In genomic region chr4:139274573-139274972, GRCm38 (mm10) we compare ENCODE assay signal across 26 mouse cellular contexts. TPM values are rescaled to one million over a fixed set of nuclear protein-coding genes. Genes with fewer than 3 reads are reported as not detected.
A peak's percentile ranks its signal among the peaks of the same experiment; 100 is the strongest.
DNase-seq lines count a peak whose midpoint lies in the region; ATAC-seq and TF ChIP-seq lines count a peak whose summit lies in the region.
"Had no signal": no experiment of that assay in that cellular context is flagged by ENCODE, and none has a peak within 500 bp of the region (broad histone marks: within the 10 kb centered on the region; RNA-seq: fewer than 3 reads in every experiment).

No protein-coding gene starts in this region.

- no peak for TF ChIP-seq POLR2A in lung, adult 2 months (IDR thresholded peaks at IDR 0.05; ENCODE audit: borderline replicate concordance, extremely low read depth, low read depth, low read length)

- peak; percentile 28; the same call in 1 of the 2 replicates for ATAC-seq in cerebellum, adult (ENCODE audit: insufficient number of reproducible peaks, low FRiP score, low TSS enrichment)
- ATAC-seq in embryonic facial prominence, embryonic 12.5 days (ENCODE audit: insufficient number of reproducible peaks, insufficient read depth, low FRiP score, low TSS enrichment), result no peak
- ATAC-seq in granulocyte monocyte progenitor cell, adult 5-6 weeks (replicated peaks; ENCODE audit: poor library complexity, severe bottlenecking), result no peak
- ATAC-seq: hindbrain, postnatal 0 days; intestine, embryonic 16.5 days; midbrain, embryonic 16.5 days had no signal

- H3K36me3 ChIP-seq in embryonic facial prominence, embryonic 12.5 days, result peaks cover 25% of the 10 kb centered on the region

- intact Hi-C loops in heart, postnatal 25 days (cut with DNase I), result no loop called here

- H3K9ac ChIP-seq in embryonic facial prominence, embryonic 12.5 days, result no peak overlapping the region
- H3K9ac ChIP-seq: forebrain, embryonic 12.5 days; limb, embryonic 15.5 days; liver, embryonic 14.5 days; lung, embryonic 15.5 days; neural tube, embryonic 13.5 days had no signal

- H3K4me3 ChIP-seq in embryonic facial prominence, embryonic 12.5 days, result no peak overlapping the region
- no peak overlapping the region for H3K4me3 ChIP-seq in lung, adult 2 months (replicated peaks; ENCODE audit: extremely low read depth, low read depth, low read length)
- H3K4me3 ChIP-seq: erythroblast, embryonic 14.5 days; forebrain, embryonic 12.5 days; layer of hippocampus, adult 2 months; limb, embryonic 15.5 days; lung, embryonic 15.5 days; midbrain, embryonic 10.5 days; myocyte; neural tube, embryonic 13.5 days had no signal

- H3K9me3 ChIP-seq in embryonic facial prominence, embryonic 12.5 days, result no peaks in the 10 kb centered on the region
- H3K9me3 ChIP-seq: forebrain, embryonic 12.5 days; limb, embryonic 15.5 days; lung, embryonic 15.5 days; midbrain, embryonic 10.5 days; neural tube, embryonic 13.5 days had no signal

- 0 out of 2 replicates have a peak overlapping the region, but pooled peaks have one; percentile 9 for H3K27ac ChIP-seq in embryonic facial prominence, embryonic 12.5 days
- H3K27ac ChIP-seq: forebrain, embryonic 12.5 days; hindbrain, postnatal 0 days; layer of hippocampus, adult 2 months; limb, embryonic 15.5 days; liver, embryonic 14.5 days; lung, embryonic 15.5 days; macrophage; midbrain, embryonic 10.5 days; neural tube, embryonic 13.5 days had no signal

- H3K4me2 ChIP-seq in embryonic facial prominence, embryonic 12.5 days (replicated peaks), result no peak overlapping the region
- H3K4me2 ChIP-seq: forebrain, embryonic 12.5 days; limb, embryonic 15.5 days; lung, embryonic 15.5 days; neural tube, embryonic 13.5 days had no signal

- no peaks in the 10 kb centered on the region for H3K27me3 ChIP-seq in embryonic facial prominence, embryonic 12.5 days
- H3K27me3 ChIP-seq: forebrain, embryonic 12.5 days; limb, embryonic 15.5 days; lung, embryonic 15.5 days; neural tube, embryonic 13.5 days had no signal

- 89% methylated on average over 7 of the region's 7 CpGs for WGBS in embryonic facial prominence, embryonic 12.5 days
- WGBS in lung, adult 2 months, result 85% methylated on average over 7 of the region's 7 CpGs

- peaks cover 40% of the 10 kb centered on the region for H3K4me1 ChIP-seq in embryonic facial prominence, embryonic 12.5 days
- no peaks in the 10 kb centered on the region for H3K4me1 ChIP-seq in lung, adult 2 months (ENCODE audit: control insufficient read depth, insufficient read depth, low read length)
- H3K4me1 ChIP-seq: forebrain, embryonic 12.5 days; lung, embryonic 15.5 days; midbrain, embryonic 10.5 days; neural tube, embryonic 13.5 days had no signal

- DNase-seq in cerebellum, postnatal 4 days (ENCODE audit: low spot score in 2 of 2), result no peak
- DNase-seq in cerebellum, adult 11 months, result peak; percentile 61
- DNase-seq in cerebellum, adult 9-11 months, result peak; percentile 82
- no peak for DNase-seq in heart, postnatal 25 days (ENCODE audit: low spot score)
- no peak for DNase-seq in lung, adult 2 months
- DNase-seq: kidney, postnatal 25 days; retina, postnatal 1 day; right cerebral cortex, postnatal 25 days; thymus, postnatal 14 days had no signal

- TF ChIP-seq CTCF in lung, adult 2 months (IDR thresholded peaks at IDR 0.05; ENCODE audit: insufficient read depth, low read length), result no peak

RNA-seq across cellular contexts. Expression of gene Pqlc2, which starts 35.9 kb away (rescaled TPM):
- 15.0 and 17.0 TPM in 2 replicates for polyA plus RNA-seq in embryonic facial prominence, embryonic 12.5 days (2016; fragmentation: Nextera tagmentation; extraction: Ambion mirVana)
- total RNA-seq in heart, postnatal 25 days (2021), result 1 to 10 TPM; 6.4 to 6.6 TPM
- 28.1 and 34.0 TPM in 2 replicates for polyA plus RNA-seq in lung, adult 2 months (2012; rRNA removed)
- 5.4 and 7.7 TPM in 2 replicates for total RNA-seq in granulocyte monocyte progenitor cell, adult 5-6 weeks (2014; fragmentation: Nextera tagmentation)
- total RNA-seq in granulocyte monocyte progenitor cell, adult 5-6 weeks (2017), result 2.3 and 3.5 TPM in 2 replicates
- total RNA-seq: hematopoietic stem cell, adult 5-6 weeks had no signal

RNA-seq across cellular contexts. Expression of gene Akr7a5, which starts 36.0 kb away (rescaled TPM):
- polyA plus RNA-seq in embryonic facial prominence, embryonic 12.5 days (2016; fragmentation: Nextera tagmentation; extraction: Ambion mirVana), result 134 TPM in 2 replicates
- 10 to 100 TPM; 42.6 to 46.8 TPM for total RNA-seq in heart, postnatal 25 days (2021)
- polyA plus RNA-seq in lung, adult 2 months (2012; rRNA removed), result 30.9 and 32.4 TPM in 2 replicates
- 16.6 and 25.0 TPM in 2 replicates for total RNA-seq in granulocyte monocyte progenitor cell, adult 5-6 weeks (2014; fragmentation: Nextera tagmentation)
- 5.9 and 12.2 TPM in 2 replicates for total RNA-seq in granulocyte monocyte progenitor cell, adult 5-6 weeks (2017)

Comparison
In these comparisons a context has a peak if more than half of its experiments do, and no peak if none do; other contexts are left out.
1. DNase-seq: peak in cerebellum, adult 11 months (single experiment) and cerebellum, adult 9-11 months (single experiment); none in cerebellum, postnatal 4 days (0 of 2), heart, postnatal 25 days (single experiment) and lung, adult 2 months (single experiment).